Mouse (Mus musculus): Measurements from ENCODE around the gene Atp11c. TPM values are rescaled to one million over a fixed set of nuclear protein-coding genes. Genes with fewer than 3 reads are reported as not detected.

Gene Atp11c
- polyA plus RNA-seq, 1 experiment from 2014 or later: 13.5 TPM

- no peak for ATAC-seq
- no peak overlapping the region for H3K27ac ChIP-seq
- H3K9me3 ChIP-seq (replicated peaks): no peaks in the 10 kb centered on the region
- H3K4me2 ChIP-seq: no peak overlapping the region
- no peaks in the 10 kb centered on the region for H3K27me3 ChIP-seq
- no peak overlapping the region for H3K4me3 ChIP-seq
- no peaks in the 10 kb centered on the region for H3K36me3 ChIP-seq (ENCODE audit: poor library complexity, severe bottlenecking)
- no peak overlapping the region for H3K9ac ChIP-seq
- H3K4me1 ChIP-seq: no peaks in the 10 kb centered on the region
These were observed 212.1 kb downstream of the Atp11c start for GRCm38 (mm10) chrX:60380386-60380785.

DNA sequence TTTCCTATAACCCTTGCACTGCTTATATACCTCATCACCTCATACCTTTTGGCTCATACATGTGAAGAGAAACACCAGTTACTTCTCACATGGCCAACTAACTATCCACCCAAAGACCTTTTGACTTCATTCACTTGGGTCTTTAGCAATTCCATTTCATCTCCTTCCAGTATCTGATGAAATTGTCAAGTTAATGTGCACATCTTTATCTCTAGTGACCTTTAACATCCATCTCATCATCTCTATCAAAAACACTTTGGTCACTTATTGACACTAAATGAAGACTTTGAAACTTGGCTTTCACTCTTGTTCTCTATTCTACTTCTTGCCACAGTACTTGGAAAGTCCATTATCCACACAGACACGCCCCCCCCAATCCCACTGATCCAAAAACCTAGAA is 243.8 kb downstream of the Atp11c start:
- no peaks in the 10 kb centered on the region for H3K9me3 ChIP-seq (replicated peaks)
- H3K4me2 ChIP-seq: no peak overlapping the region
- no peaks in the 10 kb centered on the region for H3K27me3 ChIP-seq
- no peaks in the 10 kb centered on the region for H3K36me3 ChIP-seq (ENCODE audit: poor library complexity, severe bottlenecking)
- no peak overlapping the region for H3K9ac ChIP-seq
- ATAC-seq: no peak
- WGBS: 72% methylated on average over 1 of the region's 1 CpGs
- H3K27ac ChIP-seq: no peak overlapping the region
- no peaks in the 10 kb centered on the region for H3K4me1 ChIP-seq
- no peak overlapping the region for H3K4me3 ChIP-seq

DNA sequence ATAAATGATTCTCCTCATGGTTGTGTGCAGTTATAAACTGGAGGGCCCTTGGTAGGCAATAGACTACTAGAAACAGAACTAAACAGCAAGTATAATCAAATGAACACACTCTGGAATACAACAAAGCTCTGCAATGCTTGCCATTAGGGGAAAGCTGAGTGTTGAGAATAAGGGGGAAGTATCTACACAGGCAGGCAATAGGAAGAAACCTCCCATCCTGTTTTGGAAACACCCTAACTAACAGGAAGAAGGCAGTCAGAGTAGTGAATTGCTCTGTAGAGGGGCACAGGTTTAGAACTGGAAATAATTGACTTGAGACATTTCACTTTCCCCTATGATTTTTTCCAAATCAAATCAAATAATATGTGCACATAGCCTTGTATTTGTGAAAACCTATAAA is 247.1 kb downstream of the Atp11c start:
- no peaks in the 10 kb centered on the region for H3K36me3 ChIP-seq (ENCODE audit: poor library complexity, severe bottlenecking)
- no peak overlapping the region for H3K4me2 ChIP-seq
- no peak for ATAC-seq

DNA sequence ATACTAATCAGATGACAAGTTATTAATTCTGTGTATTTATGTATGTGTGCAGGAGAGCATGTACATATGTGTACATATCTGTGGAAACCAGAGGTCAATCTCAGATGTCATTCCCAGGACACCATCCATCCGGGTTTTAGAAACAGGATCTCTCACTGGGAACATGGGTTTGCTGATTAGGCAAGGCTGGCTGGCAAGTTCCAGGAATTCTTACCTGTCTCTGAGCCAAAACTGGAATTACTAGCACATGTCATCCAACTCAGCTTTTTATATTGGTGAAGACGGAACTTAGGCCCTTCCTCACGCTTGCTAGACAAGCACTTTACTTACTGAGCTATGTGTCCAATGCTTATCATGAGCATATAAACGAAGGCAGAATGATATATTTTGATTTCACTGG is 247.5 kb downstream of the Atp11c start:
- Histone ChIP-seq H3K9me3 (replicated peaks) (no peaks in the 10 kb centered on the region), H3K36me3 (ENCODE audit: poor library complexity, severe bottlenecking) (no peaks in the 10 kb centered on the region), H3K9ac (no peak overlapping the region), H3K4me1 (no peaks in the 10 kb centered on the region), H3K27me3 (no peaks in the 10 kb centered on the region), H3K4me3 (no peak overlapping the region), H3K27ac (no peak overlapping the region), H3K4me2 (no peak overlapping the region)
- no peak for ATAC-seq
- WGBS: 83% methylated on average over 4 of the region's 4 CpGs

More for the DNA sequence above, 247.1 kb downstream of the Atp11c start:
- no peak overlapping the region for H3K4me3 ChIP-seq
- no peaks in the 10 kb centered on the region for H3K27me3 ChIP-seq
- no peaks in the 10 kb centered on the region for H3K4me1 ChIP-seq
- H3K9ac ChIP-seq: no peak overlapping the region
- H3K9me3 ChIP-seq (replicated peaks): no peaks in the 10 kb centered on the region
- no peak overlapping the region for H3K27ac ChIP-seq

DNA sequence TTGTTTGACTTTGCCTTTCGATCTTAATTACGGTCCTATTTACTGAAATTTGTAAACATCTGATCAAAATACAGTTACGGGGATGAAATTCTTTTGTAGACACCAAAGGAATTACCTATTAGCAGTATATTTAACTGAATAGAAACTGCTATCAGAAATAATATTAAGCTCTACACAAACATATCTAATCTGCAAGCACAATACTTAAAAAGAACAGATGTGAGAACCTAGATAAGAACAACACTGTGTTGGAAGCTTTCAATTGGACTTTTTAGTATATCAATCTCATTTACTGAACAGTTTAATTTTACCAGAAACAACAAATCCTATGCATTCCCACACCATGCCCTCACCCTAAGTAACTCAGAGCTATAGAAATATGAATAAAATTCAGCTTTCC is 262.8 kb downstream of the Atp11c start:
- ATAC-seq: no peak
- Histone ChIP-seq H3K9ac (no peak overlapping the region), H3K27ac (no peak overlapping the region), H3K4me2 (no peak overlapping the region), H3K36me3 (ENCODE audit: poor library complexity, severe bottlenecking) (no peaks in the 10 kb centered on the region), H3K4me3 (no peak overlapping the region), H3K4me1 (no peaks in the 10 kb centered on the region), H3K27me3 (no peaks in the 10 kb centered on the region), H3K9me3 (replicated peaks) (no peaks in the 10 kb centered on the region)
- 93% methylated on average over 3 of the region's 3 CpGs for WGBS

- 88% methylated on average over 4 of the region's 4 CpGs for WGBS
- ATAC-seq: no peak
- Histone ChIP-seq H3K4me1 (no peaks in the 10 kb centered on the region), H3K36me3 (ENCODE audit: poor library complexity, severe bottlenecking) (no peaks in the 10 kb centered on the region), H3K4me3 (no peak overlapping the region), H3K27ac (no peak overlapping the region), H3K9ac (no peak overlapping the region), H3K27me3 (no peaks in the 10 kb centered on the region), H3K4me2 (no peak overlapping the region), H3K9me3 (replicated peaks) (no peaks in the 10 kb centered on the region)
These were observed 271.2 kb downstream of the Atp11c start for GRCm38 (mm10) chrX:60321321-60321720.

DNA sequence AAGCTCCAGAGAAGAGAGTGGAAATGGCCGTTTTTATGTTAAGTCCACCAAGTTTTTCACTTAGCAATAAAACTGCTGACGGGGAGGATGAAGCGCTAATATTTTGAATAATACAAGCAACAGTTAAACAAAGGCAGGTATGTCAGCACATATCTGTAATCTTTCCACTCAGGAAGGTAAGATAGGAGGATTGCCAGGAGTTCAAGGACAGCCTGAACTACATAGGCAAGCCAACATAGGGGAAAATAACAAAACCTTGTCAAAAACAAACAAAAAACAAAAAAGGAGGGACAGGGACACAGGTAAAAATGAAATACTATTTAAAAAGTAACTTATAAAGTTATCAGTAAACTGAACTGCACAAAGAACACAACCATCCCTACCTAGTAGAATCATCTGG is 274.8 kb downstream of the Atp11c start:
- H3K9ac ChIP-seq: no peak overlapping the region
- H3K36me3 ChIP-seq (ENCODE audit: poor library complexity, severe bottlenecking): no peaks in the 10 kb centered on the region
- ATAC-seq: no peak
- no peaks in the 10 kb centered on the region for H3K27me3 ChIP-seq
- H3K4me3 ChIP-seq: no peak overlapping the region
- H3K9me3 ChIP-seq (replicated peaks): no peaks in the 10 kb centered on the region
- H3K4me2 ChIP-seq: no peak overlapping the region
- no peaks in the 10 kb centered on the region for H3K4me1 ChIP-seq
- WGBS: 94% methylated on average over 3 of the region's 3 CpGs
- no peak overlapping the region for H3K27ac ChIP-seq

- H3K9me3 ChIP-seq (replicated peaks): no peaks in the 10 kb centered on the region
- no peak overlapping the region for H3K9ac ChIP-seq
- no peak overlapping the region for H3K27ac ChIP-seq
- no peak overlapping the region for H3K4me3 ChIP-seq
- no peaks in the 10 kb centered on the region for H3K4me1 ChIP-seq
- H3K4me2 ChIP-seq: no peak overlapping the region
- H3K36me3 ChIP-seq (ENCODE audit: poor library complexity, severe bottlenecking): no peaks in the 10 kb centered on the region
- no peaks in the 10 kb centered on the region for H3K27me3 ChIP-seq
- WGBS: 87% methylated on average over 2 of the region's 2 CpGs
- ATAC-seq: no peak
These were observed 300.2 kb downstream of the Atp11c start for GRCm38 (mm10) chrX:60292335-60292734.

DNA sequence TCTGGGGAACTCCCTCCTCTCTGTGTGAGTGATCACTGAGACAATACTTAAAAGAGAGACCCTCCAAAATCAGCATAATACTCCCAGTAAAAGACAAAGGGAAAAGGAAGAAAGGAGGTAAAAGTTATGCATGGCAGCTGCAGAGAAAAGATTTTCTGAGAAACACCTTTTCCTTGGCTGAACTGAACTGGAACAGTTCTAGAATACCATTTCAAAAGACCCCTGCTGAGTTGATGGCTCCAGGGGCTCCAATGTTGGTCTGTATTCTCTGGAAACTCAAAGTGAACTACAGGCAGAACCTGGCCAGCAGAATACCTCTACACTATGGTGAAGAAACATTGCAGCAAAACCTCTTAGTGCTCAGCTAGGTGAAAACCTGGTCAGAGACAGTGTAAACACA is 337.2 kb downstream of the Atp11c start:
- Histone ChIP-seq H3K27ac (no peak overlapping the region), H3K27me3 (no peaks in the 10 kb centered on the region), H3K9ac (no peak overlapping the region), H3K36me3 (ENCODE audit: poor library complexity, severe bottlenecking) (no peaks in the 10 kb centered on the region), H3K9me3 (replicated peaks) (no peaks in the 10 kb centered on the region), H3K4me3 (no peak overlapping the region), H3K4me2 (no peak overlapping the region), H3K4me1 (no peaks in the 10 kb centered on the region)
- ATAC-seq: no peak

DNA sequence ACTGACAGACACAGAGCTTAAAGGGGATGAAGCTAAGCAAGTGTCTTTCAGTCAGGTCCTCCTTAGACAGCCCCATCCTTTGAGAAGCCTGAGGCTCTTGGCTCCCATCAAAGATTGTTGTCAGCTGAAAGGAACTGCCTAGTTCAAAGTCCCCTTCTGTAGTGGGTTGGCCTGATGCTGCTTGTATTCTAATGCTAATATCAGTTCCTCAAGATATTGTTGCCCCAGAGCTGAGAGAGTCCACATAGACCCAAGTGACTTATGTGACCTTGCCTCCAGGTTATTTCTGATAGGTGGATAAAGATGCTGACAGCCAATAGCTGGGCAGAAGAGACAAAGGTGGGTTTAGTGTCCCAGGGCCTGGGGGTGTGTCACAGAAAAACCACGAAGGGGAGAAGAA is 404.8 kb downstream of the Atp11c start:
- Histone ChIP-seq H3K9ac (no peak overlapping the region), H3K4me1 (no peaks in the 10 kb centered on the region), H3K27me3 (no peaks in the 10 kb centered on the region), H3K4me3 (no peak overlapping the region), H3K4me2 (no peak overlapping the region), H3K36me3 (ENCODE audit: poor library complexity, severe bottlenecking) (no peaks in the 10 kb centered on the region), H3K9me3 (replicated peaks) (no peaks in the 10 kb centered on the region), H3K27ac (no peak overlapping the region)
- no peak for ATAC-seq
- 50% methylated on average over 1 of the region's 1 CpGs for WGBS

- H3K36me3 ChIP-seq (ENCODE audit: poor library complexity, severe bottlenecking): no peaks in the 10 kb centered on the region
- ATAC-seq: no peak
- no peaks in the 10 kb centered on the region for H3K9me3 ChIP-seq (replicated peaks)
- no peaks in the 10 kb centered on the region; the same call in 1 of the 2 replicates for H3K4me1 ChIP-seq
- no peak overlapping the region for H3K9ac ChIP-seq
- WGBS: 39% methylated on average over 3 of the region's 3 CpGs
- H3K27me3 ChIP-seq: peaks cover 3% of the 10 kb centered on the region; the same call in 1 of the 2 replicates
- H3K27ac ChIP-seq: no peak overlapping the region
- H3K4me2 ChIP-seq: no peak overlapping the region
- no peak overlapping the region for H3K4me3 ChIP-seq
These were observed 409.9 kb downstream of the Atp11c start for GRCm38 (mm10) chrX:60182611-60183010.

DNA sequence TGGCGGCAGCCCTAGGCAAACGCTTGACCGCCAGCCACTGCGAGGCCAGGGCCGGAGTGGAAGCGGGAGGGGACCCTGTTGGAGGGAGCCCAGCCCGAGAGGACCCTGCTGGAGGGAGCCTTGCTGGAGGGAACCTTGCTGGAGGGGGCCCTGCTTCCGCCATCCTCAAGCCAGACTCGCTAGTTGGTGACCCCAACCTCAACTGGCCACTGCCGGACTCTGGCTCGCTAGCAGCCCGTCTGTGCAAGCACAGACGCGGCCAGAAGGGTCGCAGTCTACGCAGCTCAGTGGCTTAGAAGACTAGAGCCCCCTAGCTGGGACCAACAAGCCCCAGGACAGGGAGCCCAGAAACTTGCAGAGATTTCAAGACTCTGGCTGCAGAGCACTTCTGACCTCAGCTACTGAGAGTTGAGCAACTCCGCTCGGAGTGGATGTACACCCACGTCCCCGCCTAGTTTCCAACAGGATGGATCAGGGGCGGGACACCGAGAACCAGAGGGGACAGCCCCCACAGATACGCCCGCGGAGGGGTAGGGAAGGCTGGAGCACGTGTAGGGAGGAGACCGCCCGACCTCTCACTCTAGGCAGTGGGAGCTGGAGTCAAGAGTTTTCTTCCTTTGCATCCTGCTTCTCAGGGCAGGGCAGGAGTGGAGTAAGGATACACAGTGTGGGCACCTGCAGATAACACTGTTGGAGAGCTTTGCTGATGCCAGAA is 413.6 kb downstream of the Atp11c start, which contains the start of gene Mcf2:
Gene Mcf2, minus strand, starts transcription at position 346 of the 715 bp plus-strand sequence.
- H3K4me1 ChIP-seq: no peaks in the 10 kb centered on the region; the same call in 1 of the 2 replicates
- WGBS: 18% methylated on average over 27 of the region's 28 CpGs
- ATAC-seq: peak; percentile 79
- no peaks in the 10 kb centered on the region for H3K36me3 ChIP-seq (ENCODE audit: poor library complexity, severe bottlenecking)
- H3K27me3 ChIP-seq: peaks cover 3% of the 10 kb centered on the region; the same call in 1 of the 2 replicates
- H3K27ac ChIP-seq: no peak within 1 kb of the TSS
- no peaks in the 10 kb centered on the region for H3K9me3 ChIP-seq (replicated peaks)
- H3K9ac ChIP-seq: peak within 1 kb of the TSS; percentile 51
- peak within 1 kb of the TSS; percentile 77 for H3K4me2 ChIP-seq
- peak within 1 kb of the TSS; percentile 45 for H3K4me3 ChIP-seq

All from forebrain, embryonic 13.5 days (tissue).